Mouse (Mus musculus) spleen, adult 10 weeks (tissue): ENCODE data around the gene March9. TPM values are rescaled to one million over a fixed set of nuclear protein-coding genes. Genes with fewer than 3 reads are reported as not detected.

Experiments used
- polyA plus RNA-seq: library from polyadenylated mRNA; stranded (reverse); fragments of 350-450 nt; fragmentation: Illumina TruSeq; extraction: RNeasy Lipid Tissue Mini Kit (QIAGEN cat#74804); gene quantifications from one replicate; pipeline ENCODE4 v1.2.3, GENCODE M21; 2015; ENCODE audit warnings: low replicate concordance; ENCODE audit not compliant: insufficient read depth

Gene March9
- 1.4 TPM for polyA plus RNA-seq

GRCm38 (mm10) chr10:127059968-127060916 is at the start of gene March9:
Gene March9 (minus strand): TSS chr10:127060184.

GRCm38 (mm10) chr10:127075080-127075479 is 15.1 kb upstream of the March9 start, which contains the start of gene Agap2:
Gene Agap2 (plus strand): TSS chr10:127075284.

GRCm38 (mm10) chr10:127070190-127071121 is 10.5 kb upstream of the March9 start, which contains the start of gene Tspan31:
Gene Tspan31 (minus strand): TSS chr10:127070264.

GRCm38 (mm10) chr10:127063239-127063872 is 3.4 kb upstream of the March9 start, which contains the start of gene Cdk4:
Gene Cdk4 (plus strand): TSS chr10:127063534.

GRCm38 (mm10) chr10:127047954-127048353 is 12.0 kb downstream of the March9 start, which contains the start of gene Cyp27b1:
Gene Cyp27b1 (plus strand): TSS chr10:127048250.

GRCm38 (mm10) chr10:127041274-127041766 is 18.7 kb downstream of the March9 start, which contains the start of the genes Mettl1 and Eef1akmt3:
Gene Mettl1 (plus strand): TSS chr10:127041414.
Gene Eef1akmt3 (minus strand): TSS chr10:127041513.

GRCm38 (mm10) chr10:127030336-127031296 is 29.4 kb downstream of the March9 start, which contains the start of gene Tsfm:
Gene Tsfm (minus strand): TSS chr10:127030840.

Other genes with a start within 250 kb of the March9 start
- 6.5 TPM for gene Atp23, start 158.8 kb downstream of the March9 start, polyA plus RNA-seq
- 71.0 TPM for gene Ctdsp2, start 81.5 kb downstream of the March9 start, polyA plus RNA-seq
- gene Avil, start 59.5 kb downstream of the March9 start, polyA plus RNA-seq: 0.35 TPM
- gene Tsfm, start 29.3 kb downstream of the March9 start, polyA plus RNA-seq: 17.2 TPM
- gene Mettl1, start 18.8 kb downstream of the March9 start, polyA plus RNA-seq: 19.8 TPM
- gene Eef1akmt3, start 18.7 kb downstream of the March9 start, polyA plus RNA-seq: 0.22 TPM
- 0.25 TPM for gene Cyp27b1, start 11.9 kb downstream of the March9 start, polyA plus RNA-seq
- 121 TPM for gene Cdk4, start 3.4 kb upstream of the March9 start, polyA plus RNA-seq
- gene Tspan31, start 10.1 kb upstream of the March9 start, polyA plus RNA-seq: 72.3 TPM
- 15.7 TPM for gene Agap2, start 15.1 kb upstream of the March9 start, polyA plus RNA-seq
- gene Os9, start 60.9 kb upstream of the March9 start, polyA plus RNA-seq: 51.3 TPM
- gene B4galnt1, start 105.0 kb upstream of the March9 start, polyA plus RNA-seq: 130 TPM
- 1.7 TPM for gene Slc26a10, start 120.5 kb upstream of the March9 start, polyA plus RNA-seq
- gene Arhgef25, start 129.9 kb upstream of the March9 start, polyA plus RNA-seq: 13.6 TPM
- 38.7 TPM for gene Dtx3, start 135.5 kb upstream of the March9 start, polyA plus RNA-seq
- 37.1 TPM for gene Pip4k2c, start 151.4 kb upstream of the March9 start, polyA plus RNA-seq
- gene Kif5a, start 203.2 kb upstream of the March9 start, polyA plus RNA-seq: 1.6 TPM
- 61.6 TPM for gene Dctn2, start 206.2 kb upstream of the March9 start, polyA plus RNA-seq
- 18.9 TPM for gene Mbd6, start 228.8 kb upstream of the March9 start, polyA plus RNA-seq